Mouse (Mus musculus): ENCODE results near the gene Il34. TPM values are rescaled to one million over a fixed set of nuclear protein-coding genes. Genes with fewer than 3 reads are reported as not detected.
A peak's percentile ranks its signal among the peaks of the same experiment; 100 is the strongest.

Gene Il34
- polyA plus RNA-seq, 1 experiment from 2014 or later: 1.1 TPM

- Histone ChIP-seq H3K4me3 (replicated peaks) (no peak overlapping the region), H3K4me2 (replicated peaks) (no peak overlapping the region), H3K27ac (peak overlapping the region; percentile 54), H3K9ac (no peak overlapping the region), H3K27me3 (replicated peaks) (no peaks in the 10 kb centered on the region), H3K4me1 (replicated peaks) (peaks cover 18% of the 10 kb centered on the region), H3K36me3 (peaks cover 35% of the 10 kb centered on the region), H3K9me3 (no peaks in the 10 kb centered on the region)
- 47% methylated on average over 13 of the region's 13 CpGs for WGBS
- ATAC-seq: peak; percentile 57
These were observed 3.1 kb upstream of the Il34 start for GRCm38 (mm10) chr8:110808495-110809472.

DNA sequence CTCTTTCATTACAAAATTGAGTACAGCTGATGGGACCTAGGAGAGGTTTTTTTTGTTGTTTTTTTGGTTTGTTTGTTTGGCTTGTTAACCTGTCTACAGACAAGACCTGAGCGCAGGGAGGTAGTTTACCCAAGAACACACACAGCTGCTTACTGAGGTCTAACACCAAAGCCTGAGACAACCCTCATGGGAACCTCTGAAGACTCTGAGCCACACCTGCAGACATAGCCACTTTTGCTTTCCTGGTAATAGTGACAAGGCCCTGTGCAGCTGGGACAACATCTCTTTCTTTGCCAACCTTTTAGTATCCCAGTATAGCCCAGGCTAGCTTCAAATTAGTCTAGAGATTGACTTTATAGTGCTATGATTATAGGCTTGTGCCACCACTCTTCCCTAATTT is 422 bp upstream of the Il34 start:
- Histone ChIP-seq H3K4me3 (replicated peaks) (no peak overlapping the region), H3K9ac (no peak overlapping the region), H3K27ac (no peak overlapping the region), H3K36me3 (peaks cover 8% of the 10 kb centered on the region), H3K27me3 (replicated peaks) (no peaks in the 10 kb centered on the region), H3K4me1 (replicated peaks) (peaks cover 18% of the 10 kb centered on the region), H3K9me3 (no peaks in the 10 kb centered on the region), H3K4me2 (replicated peaks) (peak overlapping the region; percentile 52; the same call in 1 of the 2 replicates)
- WGBS: 71% methylated on average over 1 of the region's 1 CpGs
- no peak for ATAC-seq

- no peaks in the 10 kb centered on the region for H3K36me3 ChIP-seq
- no peaks in the 10 kb centered on the region for H3K9me3 ChIP-seq
- peaks cover 18% of the 10 kb centered on the region for H3K4me1 ChIP-seq (replicated peaks)
- H3K27ac ChIP-seq: peak overlapping the region; percentile 34; the same call in 1 of the 2 replicates
- H3K4me3 ChIP-seq (replicated peaks): no peak overlapping the region
- H3K4me2 ChIP-seq (replicated peaks): peak overlapping the region; percentile 52
- H3K27me3 ChIP-seq (replicated peaks): no peaks in the 10 kb centered on the region
- no peak for ATAC-seq
- 35% methylated on average over 3 of the region's 3 CpGs for WGBS
- no peak overlapping the region for H3K9ac ChIP-seq
These were observed 754 bp downstream of the Il34 start for GRCm38 (mm10) chr8:110804825-110805514.

GRCm38 (mm10) chr8:110803856-110804255 is 1.9 kb downstream of the Il34 start:
- H3K9ac ChIP-seq: no peak overlapping the region
- H3K4me3 ChIP-seq (replicated peaks): no peak overlapping the region
- H3K9me3 ChIP-seq: no peaks in the 10 kb centered on the region
- 86% methylated on average over 9 of the region's 9 CpGs for WGBS
- no peaks in the 10 kb centered on the region for H3K27me3 ChIP-seq (replicated peaks)
- no peak overlapping the region for H3K27ac ChIP-seq
- no peak overlapping the region for H3K4me2 ChIP-seq (replicated peaks)
- H3K4me1 ChIP-seq (replicated peaks): peaks cover 13% of the 10 kb centered on the region
- no peak for ATAC-seq
- no peaks in the 10 kb centered on the region for H3K36me3 ChIP-seq

GRCm38 (mm10) chr8:110802988-110803387 is 2.7 kb downstream of the Il34 start:
- WGBS: 84% methylated on average over 5 of the region's 5 CpGs
- Histone ChIP-seq H3K9me3 (no peaks in the 10 kb centered on the region), H3K36me3 (no peaks in the 10 kb centered on the region), H3K4me2 (replicated peaks) (no peak overlapping the region), H3K9ac (no peak overlapping the region), H3K27me3 (replicated peaks) (no peaks in the 10 kb centered on the region), H3K27ac (no peak overlapping the region), H3K4me3 (replicated peaks) (no peak overlapping the region), H3K4me1 (replicated peaks) (peaks cover 6% of the 10 kb centered on the region)
- no peak for ATAC-seq

GRCm38 (mm10) chr8:110797086-110797485 is 8.6 kb downstream of the Il34 start:
- H3K4me2 ChIP-seq (replicated peaks): no peak overlapping the region
- H3K9me3 ChIP-seq: no peaks in the 10 kb centered on the region
- H3K27me3 ChIP-seq (replicated peaks): no peaks in the 10 kb centered on the region
- ATAC-seq: no peak
- H3K9ac ChIP-seq: no peak overlapping the region
- 92% methylated on average over 8 of the region's 8 CpGs for WGBS
- H3K4me3 ChIP-seq (replicated peaks): no peak overlapping the region
- no peak overlapping the region for H3K27ac ChIP-seq
- peaks cover 11% of the 10 kb centered on the region for H3K4me1 ChIP-seq (replicated peaks)
- no peaks in the 10 kb centered on the region for H3K36me3 ChIP-seq

DNA sequence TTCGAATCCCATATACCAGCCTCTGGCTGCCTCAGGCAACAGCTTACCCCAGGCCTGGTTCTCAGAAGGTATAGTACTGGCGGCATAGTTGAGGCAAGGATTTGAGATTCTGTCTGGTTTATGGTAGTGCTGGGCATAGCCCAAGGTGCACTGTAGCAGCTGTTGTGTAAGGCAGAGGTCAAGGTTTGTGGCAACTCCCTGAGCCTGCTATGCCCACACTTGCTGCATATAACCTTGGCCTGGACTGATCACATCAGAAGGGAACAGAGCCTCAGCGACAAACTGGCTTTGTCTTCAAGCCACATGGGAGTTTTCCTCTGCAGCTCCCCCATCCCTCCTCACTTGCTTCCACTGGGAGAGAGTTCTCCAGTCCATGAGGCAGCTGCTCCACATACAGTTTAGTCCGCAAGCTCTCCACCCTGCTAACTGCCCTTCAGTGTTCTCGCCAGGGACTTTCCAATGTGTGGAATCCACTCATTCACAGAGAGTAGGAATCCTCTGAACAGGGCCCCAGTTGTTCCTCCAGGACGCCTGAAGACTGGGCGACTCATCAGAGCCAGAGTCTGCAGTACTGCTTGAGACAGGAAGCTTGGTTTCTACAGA is 11.3 kb downstream of the Il34 start:
- Histone ChIP-seq H3K4me3 (replicated peaks) (no peak overlapping the region), H3K9me3 (no peaks in the 10 kb centered on the region), H3K4me2 (replicated peaks) (no peak overlapping the region), H3K27me3 (replicated peaks) (no peaks in the 10 kb centered on the region), H3K36me3 (no peaks in the 10 kb centered on the region), H3K4me1 (replicated peaks) (peaks cover 18% of the 10 kb centered on the region), H3K27ac (no peak overlapping the region), H3K9ac (no peak overlapping the region)
- ATAC-seq: no peak
- WGBS: 88% methylated on average over 7 of the region's 7 CpGs

GRCm38 (mm10) chr8:110793936-110794335 is 11.8 kb downstream of the Il34 start:
- Histone ChIP-seq H3K4me2 (replicated peaks) (no peak overlapping the region), H3K36me3 (no peaks in the 10 kb centered on the region), H3K4me3 (replicated peaks) (no peak overlapping the region), H3K9ac (no peak overlapping the region), H3K9me3 (no peaks in the 10 kb centered on the region), H3K4me1 (replicated peaks) (peaks cover 18% of the 10 kb centered on the region), H3K27me3 (replicated peaks) (no peaks in the 10 kb centered on the region), H3K27ac (0 out of 2 replicates have a peak overlapping the region, but pooled peaks have one; percentile 80)
- no peak for ATAC-seq
- WGBS: 93% methylated on average over 9 of the region's 9 CpGs

DNA sequence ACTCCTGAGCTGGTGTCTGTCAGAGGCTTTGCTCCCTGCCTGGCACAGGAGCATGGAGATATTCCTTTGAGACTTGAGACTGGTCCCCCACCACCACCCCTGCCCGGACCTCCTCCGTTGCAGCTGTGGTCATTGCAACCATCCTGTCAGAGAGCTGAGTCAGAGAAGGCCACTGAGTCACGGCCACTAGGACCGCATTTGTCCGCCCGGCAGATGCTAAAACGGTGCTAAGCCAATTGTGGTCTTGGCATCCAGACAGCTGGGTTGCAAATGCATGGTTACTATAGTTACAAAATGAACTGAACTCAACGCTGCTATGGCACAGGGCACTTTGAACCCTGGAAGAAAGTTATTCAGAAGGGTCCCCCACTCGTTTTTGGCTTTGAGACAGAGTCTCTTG is 12.2 kb downstream of the Il34 start:
- no peaks in the 10 kb centered on the region for H3K27me3 ChIP-seq (replicated peaks)
- 76% methylated on average over 9 of the region's 9 CpGs for WGBS
- ATAC-seq: no peak
- no peaks in the 10 kb centered on the region for H3K9me3 ChIP-seq
- H3K4me1 ChIP-seq (replicated peaks): peaks cover 18% of the 10 kb centered on the region
- H3K4me3 ChIP-seq (replicated peaks): no peak overlapping the region
- no peaks in the 10 kb centered on the region for H3K36me3 ChIP-seq
- peak overlapping the region; percentile 80 for H3K27ac ChIP-seq
- peak overlapping the region; percentile 51 for H3K4me2 ChIP-seq (replicated peaks)
- no peak overlapping the region for H3K9ac ChIP-seq

DNA sequence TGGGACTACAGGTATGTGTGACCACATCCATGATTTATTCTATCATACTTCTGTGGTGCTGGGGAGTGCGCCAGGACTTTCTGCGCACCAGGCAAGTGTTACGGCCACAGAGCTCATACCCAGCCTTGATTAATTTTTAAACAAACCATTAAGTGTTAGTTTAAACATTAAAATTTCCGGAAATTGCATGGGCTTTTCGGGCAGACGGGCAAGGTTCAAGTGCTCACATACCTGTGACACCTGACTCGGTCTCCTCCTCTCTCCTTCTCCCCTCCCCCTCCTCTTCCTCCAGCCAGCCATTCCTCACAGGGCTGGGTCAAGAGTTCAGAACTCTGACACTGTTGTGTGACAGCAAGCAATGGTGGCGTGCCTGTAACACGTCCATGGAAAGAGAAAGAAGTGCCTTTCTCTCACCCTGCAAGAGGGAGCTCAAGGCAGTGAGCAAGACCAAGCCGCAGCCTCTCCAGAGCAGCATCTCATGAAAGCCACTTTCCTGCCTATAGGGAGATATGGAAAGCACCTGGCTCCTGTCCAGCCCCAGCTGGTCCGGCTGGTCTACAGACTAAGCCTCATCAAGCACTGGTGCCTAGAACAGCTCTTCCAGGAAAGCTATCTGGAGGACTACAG is 13.0 kb downstream of the Il34 start:
- peak; percentile 93 for ATAC-seq
- Histone ChIP-seq H3K9ac (no peak overlapping the region), H3K4me3 (replicated peaks) (peak overlapping the region; percentile 14)

GRCm38 (mm10) chr8:110791164-110791563 is 14.6 kb downstream of the Il34 start:
- Histone ChIP-seq H3K27ac (no peak overlapping the region), H3K4me3 (replicated peaks) (no peak overlapping the region), H3K9ac (no peak overlapping the region), H3K9me3 (no peaks in the 10 kb centered on the region), H3K27me3 (replicated peaks) (no peaks in the 10 kb centered on the region), H3K36me3 (no peaks in the 10 kb centered on the region), H3K4me1 (replicated peaks) (peaks cover 18% of the 10 kb centered on the region), H3K4me2 (replicated peaks) (no peak overlapping the region)
- 73% methylated on average over 10 of the region's 10 CpGs for WGBS
- ATAC-seq: no peak

More for the DNA sequence above, 13.0 kb downstream of the Il34 start:
- H3K9me3 ChIP-seq: no peaks in the 10 kb centered on the region
- H3K36me3 ChIP-seq: no peaks in the 10 kb centered on the region
- no peaks in the 10 kb centered on the region for H3K27me3 ChIP-seq (replicated peaks)
- whole genome bisulfite sequencing: 24% methylated on average over 11 of the region's 11 CpGs
- peak overlapping the region; percentile 80 for H3K27ac ChIP-seq
- peak overlapping the region; percentile 51 for H3K4me2 ChIP-seq (replicated peaks)
- peaks cover 18% of the 10 kb centered on the region for H3K4me1 ChIP-seq (replicated peaks)

DNA sequence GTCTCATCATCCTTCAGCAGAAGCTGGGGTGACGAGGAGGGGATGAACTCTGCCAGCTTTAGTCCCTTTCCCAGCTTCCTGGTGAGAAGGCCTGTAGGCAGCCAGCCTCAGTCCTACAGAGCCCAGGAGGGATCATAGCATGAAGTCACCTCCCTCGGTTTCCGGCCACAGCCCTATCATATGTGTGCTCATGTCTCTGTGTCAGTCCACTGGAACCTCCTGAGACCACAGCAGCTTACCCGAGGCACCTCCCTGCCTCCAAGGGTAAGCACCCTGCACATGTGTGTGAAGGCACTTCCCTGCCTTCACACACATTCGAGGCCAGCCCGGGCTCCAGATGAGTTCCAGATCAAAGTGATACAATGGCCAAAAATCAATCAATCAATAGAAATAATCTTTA is 15.5 kb downstream of the Il34 start:
- Histone ChIP-seq H3K4me1 (replicated peaks) (peaks cover 18% of the 10 kb centered on the region), H3K9ac (no peak overlapping the region), H3K4me3 (replicated peaks) (no peak overlapping the region), H3K27ac (no peak overlapping the region), H3K27me3 (replicated peaks) (no peaks in the 10 kb centered on the region), H3K4me2 (replicated peaks) (no peak overlapping the region), H3K9me3 (no peaks in the 10 kb centered on the region), H3K36me3 (no peaks in the 10 kb centered on the region)
- WGBS: 45% methylated on average over 6 of the region's 6 CpGs
- ATAC-seq: no peak
